Mouse (Mus musculus) CD4-positive, CD25-positive, alpha-beta regulatory T cell, adult 2 months (primary cell): Measurements from ENCODE around the gene Gpr35.
"Not testable (repeated sequence)": the region's sequence is repeated elsewhere in the genome, so short reads cannot be mapped to it uniquely, and the experiment has no call there.

Experiments used
- DNase-seq: peaks from one replicate; pipeline ENCODE4 v3.0.0-alpha.2; 2012; ENCODE audit warnings: low read depth, low spot score

The Gpr35 gene

DNA sequence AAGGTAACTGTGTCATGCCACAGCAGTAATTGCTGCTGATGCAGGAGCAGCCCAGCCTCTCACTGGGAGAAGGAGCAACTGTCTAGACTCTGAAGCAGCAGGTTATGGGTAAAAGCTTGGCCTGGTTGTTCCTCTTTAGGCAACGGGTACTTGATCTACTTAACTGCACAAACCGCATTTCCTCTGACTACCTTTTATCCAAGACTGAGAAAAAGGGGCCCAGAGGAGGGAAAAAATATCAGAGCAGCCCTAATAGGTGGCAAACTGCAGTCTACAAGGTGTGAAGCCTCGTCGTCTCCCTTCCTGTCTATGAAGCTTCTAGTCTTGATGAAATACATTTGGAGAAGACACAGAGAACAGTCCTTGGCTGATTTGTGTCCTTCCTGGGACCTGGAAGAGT lies 17.1 kb upstream of the Gpr35 start:
- no peak for DNase-seq

DNA sequence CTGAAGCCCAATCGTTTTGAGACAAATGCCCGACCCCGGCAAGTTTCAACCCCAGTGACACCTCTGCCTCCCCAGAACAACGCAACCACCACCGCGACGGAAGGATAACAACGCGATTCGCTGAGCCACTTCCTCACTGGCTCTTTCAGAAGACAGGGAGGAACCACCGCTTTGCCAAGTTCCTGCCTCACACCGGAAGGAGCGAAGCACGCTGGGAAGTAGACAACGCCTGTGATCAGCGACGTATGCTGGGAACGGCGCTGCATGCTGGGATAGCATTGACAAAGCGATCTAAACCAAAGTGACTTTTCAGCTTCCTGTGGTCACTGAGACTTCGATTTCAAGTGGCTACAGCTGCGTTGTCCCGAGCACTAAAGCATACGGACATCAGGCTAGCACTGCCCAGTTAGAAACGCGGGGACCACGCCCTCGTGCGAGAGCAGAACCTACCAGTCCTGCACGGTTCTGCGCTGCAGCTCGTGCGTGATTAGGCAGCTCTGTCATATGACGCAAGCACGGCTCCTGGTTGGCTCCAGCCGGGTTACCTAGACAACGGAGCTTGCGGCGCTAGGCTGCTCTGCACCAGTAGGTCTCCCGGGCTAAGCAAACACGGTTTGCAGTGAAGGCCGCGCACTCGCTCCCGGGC lies 16.4 kb upstream of the Gpr35 start, which contains the start of gene Capn10:
Capn10 (plus strand) TSS at position 195 of the 646 bp plus-strand sequence.
- peak; percentile 97 for DNase-seq

GRCm38 (mm10) chr1:92935054-92935962 lies 15.4 kb upstream of the Gpr35 start:
- peak; percentile 29 for DNase-seq

GRCm38 (mm10) chr1:92935977-92936376 lies 14.7 kb upstream of the Gpr35 start:
- DNase-seq: no peak

GRCm38 (mm10) chr1:92936467-92936866 lies 14.2 kb upstream of the Gpr35 start:
- no peak for DNase-seq

- no peak for DNase-seq
Measured at GRCm38 (mm10) chr1:92937797-92938196, 12.9 kb upstream of the Gpr35 start.

GRCm38 (mm10) chr1:92939746-92940145 lies 10.9 kb upstream of the Gpr35 start:
- no peak for DNase-seq

- DNase-seq: no peak
Measured at GRCm38 (mm10) chr1:92943219-92943989, 7.3 kb upstream of the Gpr35 start.

- DNase-seq: no peak
Measured at GRCm38 (mm10) chr1:92947966-92948365, 2.7 kb upstream of the Gpr35 start.

DNA sequence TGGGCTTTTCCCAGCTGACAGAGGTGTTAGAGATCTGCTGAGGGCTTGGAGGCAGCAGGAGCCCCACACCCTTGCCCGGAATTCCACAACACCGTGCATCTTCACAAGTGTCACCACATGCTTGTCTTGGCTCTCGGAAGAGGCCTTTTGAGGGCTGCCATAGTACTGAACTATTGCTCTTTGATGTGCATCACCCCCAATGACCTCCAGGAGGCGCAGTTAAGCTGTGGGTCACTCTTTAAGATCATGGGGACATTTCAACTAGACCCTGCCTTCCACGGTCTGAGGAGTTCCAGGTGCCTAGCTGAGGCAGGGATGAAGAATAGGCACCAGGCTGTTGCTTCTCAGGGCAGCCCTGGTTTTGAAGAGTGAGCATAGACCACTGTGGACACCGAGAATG lies 1.2 kb upstream of the Gpr35 start:
- DNase-seq: peak; percentile 33

DNA sequence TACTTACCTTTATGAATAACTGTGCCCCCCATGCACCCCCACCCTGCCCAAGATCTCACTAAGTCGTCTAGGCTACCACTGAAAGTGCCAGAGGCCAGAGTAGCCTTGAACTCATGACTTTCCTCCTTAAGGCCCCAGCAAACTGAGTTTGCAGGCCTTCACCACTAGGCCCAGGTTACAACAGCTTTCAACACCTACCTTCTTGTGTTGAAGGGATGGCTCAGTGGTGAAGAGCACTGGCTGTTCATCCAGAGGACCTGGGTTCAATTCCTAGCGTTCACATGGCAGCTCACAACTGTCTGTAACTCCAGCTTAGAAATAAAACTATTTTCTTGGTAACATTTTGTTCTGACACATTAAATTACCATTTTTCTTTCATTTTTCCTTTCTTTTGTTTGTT lies 3.0 kb downstream of the Gpr35 start:
- DNase-seq: no peak

- DNase-seq: not testable (repeated sequence)
Measured at GRCm38 (mm10) chr1:92956571-92957335, 6.1 kb downstream of the Gpr35 start.

DNA sequence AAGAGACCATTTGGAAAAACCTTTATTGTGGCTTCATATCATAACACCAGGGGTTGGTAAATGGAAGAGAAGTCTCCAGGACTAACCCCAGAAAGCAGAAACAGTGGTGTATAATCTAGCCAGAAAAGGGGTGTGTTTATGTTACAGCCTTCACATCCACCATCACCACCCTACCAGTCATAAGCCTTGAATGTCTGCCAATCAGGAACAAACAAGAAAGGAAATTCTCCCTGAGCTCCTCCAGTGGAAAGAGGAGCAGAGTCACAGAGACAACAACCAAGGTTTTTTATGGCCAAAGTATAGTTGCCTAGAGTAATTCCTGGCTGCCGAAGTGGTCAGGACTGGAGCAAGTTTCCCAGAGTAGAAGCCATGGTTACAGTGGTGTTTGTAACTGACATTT lies 8.3 kb downstream of the Gpr35 start:
- DNase-seq: no peak

DNA sequence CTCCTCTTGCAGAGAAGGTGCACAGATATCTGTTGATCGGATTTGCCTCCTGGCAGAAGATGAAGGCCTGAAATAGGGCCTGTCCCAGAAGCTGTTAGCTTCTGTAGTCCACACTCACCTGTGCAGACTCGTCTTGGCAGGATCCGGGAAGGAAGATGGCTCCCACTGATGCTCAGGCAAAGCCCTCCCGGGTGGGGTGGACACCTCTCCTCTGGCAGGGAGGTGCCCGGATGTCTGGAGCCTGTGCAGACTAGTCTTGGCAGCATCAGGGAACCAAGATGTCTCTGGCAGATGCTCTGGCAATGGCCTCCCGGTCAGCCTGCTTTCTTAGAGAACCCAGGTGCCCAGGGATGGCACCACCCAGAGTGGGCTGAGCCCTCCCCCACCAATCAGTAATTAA lies 20.1 kb downstream of the Gpr35 start:
- not testable (repeated sequence) for DNase-seq

GRCm38 (mm10) chr1:92971879-92972795 lies 21.5 kb downstream of the Gpr35 start:
- peak; percentile 14 for DNase-seq

DNA sequence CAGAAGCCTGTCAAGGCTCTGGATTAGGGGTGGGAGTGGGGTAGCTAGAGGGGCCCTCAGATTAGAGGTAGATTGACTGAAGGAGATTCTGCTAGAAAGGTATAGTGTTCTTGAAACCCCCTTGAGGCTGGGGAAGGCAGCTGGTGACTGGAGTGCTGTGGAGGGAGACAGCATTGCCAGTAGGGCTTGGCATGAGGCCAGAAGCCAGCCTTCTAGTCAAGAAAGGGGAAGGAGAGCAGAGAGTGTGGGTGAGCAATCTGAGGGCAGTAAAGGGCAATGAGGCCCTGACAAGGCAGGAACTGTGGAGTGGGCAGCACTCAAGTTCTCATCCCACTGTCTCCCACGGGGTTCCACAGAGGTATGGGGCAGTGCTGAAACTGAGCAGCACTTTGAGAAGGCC lies 22.2 kb downstream of the Gpr35 start:
- peak; percentile 27 for DNase-seq

- DNase-seq: no peak
Measured at GRCm38 (mm10) chr1:92976141-92976566, 25.5 kb downstream of the Gpr35 start.

DNA sequence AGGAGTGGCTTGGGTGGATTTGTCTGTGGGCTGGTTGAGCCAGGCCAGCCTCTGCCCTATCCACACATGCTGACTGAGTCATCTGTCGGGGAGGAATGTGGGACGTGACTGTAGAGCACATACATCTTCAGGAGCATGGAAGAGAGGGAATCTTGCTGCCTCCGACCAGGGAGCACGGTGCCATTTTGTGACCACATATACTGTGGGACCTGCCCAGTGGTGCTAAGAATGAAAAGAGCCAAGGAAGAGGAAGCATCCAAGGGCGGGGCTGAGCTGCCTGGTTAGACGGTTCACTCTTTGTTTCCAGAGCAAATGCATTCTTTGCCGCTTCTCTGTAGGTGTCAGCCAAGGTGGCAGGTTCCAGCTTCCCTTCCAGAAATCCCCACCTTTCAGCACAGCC lies 28.0 kb downstream of the Gpr35 start:
- DNase-seq: no peak

GRCm38 (mm10) chr1:92979073-92979602 lies 28.5 kb downstream of the Gpr35 start:
- DNase-seq: no peak
